In genomic region chr14:76081451-76081850, GRCm38 (mm10) we compare ENCODE assay signal across 17 mouse cellular contexts. TPM values are rescaled to one million over a fixed set of nuclear protein-coding genes. Genes with fewer than 3 reads are reported as not detected.
DNase-seq lines count a peak whose midpoint lies in the region; ATAC-seq and TF ChIP-seq lines count a peak whose summit lies in the region.
"Had no signal": no experiment of that assay in that cellular context is flagged by ENCODE, and none has a peak within 500 bp of the region (broad histone marks: within the 10 kb centered on the region; RNA-seq: fewer than 3 reads in every experiment).

No protein-coding gene starts in this region.

- no peak overlapping the region for H3K4me2 ChIP-seq in heart, embryonic 12.5 days
- H3K4me2 ChIP-seq in liver, embryonic 12.5 days: no peak overlapping the region
- H3K4me2 ChIP-seq: embryonic facial prominence, embryonic 13.5 days; liver, embryonic 13.5 days; midbrain, embryonic 12.5 days; neural tube, embryonic 15.5 days had no signal

- no peak overlapping the region for H3K4me3 ChIP-seq in heart, adult 2 months
- no peak overlapping the region for H3K4me3 ChIP-seq in heart, embryonic 12.5 days
- no peak overlapping the region for H3K4me3 ChIP-seq in liver, embryonic 12.5 days
- peak overlapping the region; percentile 26 to 37; a peak in 3 of 4 replicates for H3K4me3 ChIP-seq in ES-E14 (ENCODE audit: insufficient read depth in 1 of 2, low read depth in 1 of 2, low read length in 2 of 2, poor library complexity in 1 of 2, severe bottlenecking in 1 of 2)
- H3K4me3 ChIP-seq in embryonic facial prominence, embryonic 10.5 days: no peak overlapping the region
- H3K4me3 ChIP-seq: embryonic facial prominence, embryonic 13.5 days; liver, embryonic 13.5 days; midbrain, embryonic 12.5 days; neural tube, embryonic 15.5 days had no signal

- TF ChIP-seq CTCF in heart, adult 2 months (IDR thresholded peaks at IDR 0.05): peak; percentile 34

- TF ChIP-seq EP300 in heart, adult 2 months (IDR thresholded peaks at IDR 0.05; ENCODE audit: insufficient read depth, low read depth, low read length): no peak

- in situ Hi-C loops in ES-E14 (cut with MboI; ENCODE audit: low sequenced_read_pairs in 2 of 2, unreplicated experiment in 2 of 2): loop anchor here (25.0 kb wide), 1 partner anchor 194 kb away; no protein-coding TSS in a partner anchor

- peak in 1 of 2 experiments; percentile 23 for DNase-seq in heart, adult 2 months
- DNase-seq in liver (peak; percentile 7), ES-E14 (ENCODE audit: low read depth, low spot score) (peak; percentile 63), adipocyte (ENCODE audit: low spot score) (no peak)
- peak; percentile 12 for DNase-seq in embryonic facial prominence, embryonic 10.5 days (ENCODE audit: low spot score)
- DNase-seq in embryo, embryonic 9.5 days (ENCODE audit: extremely low spot score): no peak
- DNase-seq: cerebellum, adult 11-12 months; kidney, adult 2 months; layer of hippocampus, postnatal 36 days; liver, embryonic 13.5 days; right cerebral cortex, postnatal 25 days had no signal

- H3K9me3 ChIP-seq in heart, embryonic 12.5 days (replicated peaks): 0 out of 2 replicates have a peak, but pooled peaks cover 3% of the 10 kb centered on the region
- H3K9me3 ChIP-seq in liver, embryonic 12.5 days (replicated peaks): no peaks in the 10 kb centered on the region
- no peaks in the 10 kb centered on the region for H3K9me3 ChIP-seq in ES-E14 (ENCODE audit: control insufficient read depth, insufficient read depth, low read depth, low read length)
- no peaks in the 10 kb centered on the region for H3K9me3 ChIP-seq in embryonic facial prominence, embryonic 10.5 days
- H3K9me3 ChIP-seq: embryonic facial prominence, embryonic 13.5 days; liver, embryonic 13.5 days; midbrain, embryonic 12.5 days; neural tube, embryonic 15.5 days had no signal

- H3K27me3 ChIP-seq in heart, adult 2 months (ENCODE audit: control insufficient read depth, insufficient read depth, low read length): no peaks in the 10 kb centered on the region
- 0 out of 2 replicates have a peak, but pooled peaks cover 3% of the 10 kb centered on the region for H3K27me3 ChIP-seq in heart, embryonic 12.5 days (replicated peaks)
- 0 out of 2 replicates have a peak, but pooled peaks cover 6% of the 10 kb centered on the region for H3K27me3 ChIP-seq in liver, embryonic 12.5 days (replicated peaks)
- H3K27me3 ChIP-seq in embryonic facial prominence, embryonic 10.5 days (replicated peaks; ENCODE audit: low read depth, poor library complexity, severe bottlenecking): no peaks in the 10 kb centered on the region
- H3K27me3 ChIP-seq: embryonic facial prominence, embryonic 13.5 days; liver, embryonic 13.5 days; midbrain, embryonic 12.5 days; neural tube, embryonic 15.5 days had no signal

- H3K4me1 ChIP-seq in heart, adult 2 months (ENCODE audit: control insufficient read depth, insufficient read depth, low read length): no peaks in the 10 kb centered on the region
- 0 out of 2 replicates have a peak, but pooled peaks cover 5% of the 10 kb centered on the region for H3K4me1 ChIP-seq in heart, embryonic 12.5 days (replicated peaks)
- H3K4me1 ChIP-seq in liver, embryonic 12.5 days: 0 out of 2 replicates have a peak, but pooled peaks cover 5% of the 10 kb centered on the region
- peaks cover 19 to 22% of the 10 kb centered on the region in 2 experiments for H3K4me1 ChIP-seq in ES-E14 (ENCODE audit: control insufficient read depth in 2 of 2, insufficient read depth in 2 of 2, low read length in 2 of 2, poor library complexity in 1 of 2)
- H3K4me1 ChIP-seq in embryonic facial prominence, embryonic 10.5 days: 0 out of 2 replicates have a peak, but pooled peaks cover 4% of the 10 kb centered on the region
- H3K4me1 ChIP-seq: embryonic facial prominence, embryonic 13.5 days; liver, embryonic 13.5 days had no signal

- WGBS in heart, adult 2 months: 59% methylated on average over 11 of the region's 11 CpGs
- WGBS in heart, embryonic 12.5 days: 59% methylated on average over 11 of the region's 11 CpGs
- WGBS in liver, embryonic 12.5 days (ENCODE audit: insufficient replicate concordance): 61% methylated on average over 11 of the region's 11 CpGs
- WGBS in embryonic facial prominence, embryonic 10.5 days: 63% methylated on average over 11 of the region's 11 CpGs

- no peaks in the 10 kb centered on the region for H3K79me2 ChIP-seq in heart, adult 2 months (replicated peaks; ENCODE audit: control insufficient read depth, insufficient read depth, low read length)

- H3K9ac ChIP-seq in heart, adult 2 months (ENCODE audit: low read depth, low read length): no peak overlapping the region
- H3K9ac ChIP-seq in heart, embryonic 12.5 days: no peak overlapping the region
- no peak overlapping the region for H3K9ac ChIP-seq in liver, embryonic 12.5 days
- peak overlapping the region; percentile 67; the same call in 1 of the 2 replicates for H3K9ac ChIP-seq in ES-E14 (ENCODE audit: insufficient read depth, low read depth, low read length, poor library complexity, severe bottlenecking)
- H3K9ac ChIP-seq: embryonic facial prominence, embryonic 13.5 days; liver, embryonic 13.5 days; midbrain, embryonic 12.5 days; neural tube, embryonic 15.5 days had no signal

- intact Hi-C loops in heart, adult 2 months (cut with DNase I): no loop called here

- TF ChIP-seq POLR2A in heart, adult 2 months (IDR thresholded peaks at IDR 0.05; ENCODE audit: insufficient read depth, low read depth, low read length): no peak

- ATAC-seq in heart, embryonic 12.5 days (ENCODE audit: insufficient number of reproducible peaks, low FRiP score): no peak
- ATAC-seq in liver, embryonic 12.5 days: no peak
- ATAC-seq: forebrain, embryonic 16.5 days had no signal

- H3K36me3 ChIP-seq in heart, adult 2 months (ENCODE audit: control insufficient read depth, insufficient read depth, low read length): no peaks in the 10 kb centered on the region
- H3K36me3 ChIP-seq in heart, embryonic 12.5 days: no peaks in the 10 kb centered on the region
- H3K36me3 ChIP-seq in liver, embryonic 12.5 days: no peaks in the 10 kb centered on the region
- no peaks in the 10 kb centered on the region for H3K36me3 ChIP-seq in ES-E14 (ENCODE audit: control insufficient read depth, insufficient read depth, low read length, poor library complexity, severe bottlenecking)
- no peaks in the 10 kb centered on the region for H3K36me3 ChIP-seq in embryonic facial prominence, embryonic 10.5 days (replicated peaks)
- H3K36me3 ChIP-seq: embryonic facial prominence, embryonic 13.5 days; liver, embryonic 13.5 days; midbrain, embryonic 12.5 days had no signal

- H3K27ac ChIP-seq in heart, adult 2 months: no peak overlapping the region
- no peak overlapping the region for H3K27ac ChIP-seq in heart, embryonic 12.5 days (ENCODE audit: poor library complexity, severe bottlenecking)
- no peak overlapping the region for H3K27ac ChIP-seq in liver, embryonic 12.5 days
- peak overlapping the region; percentile 54; the same call in 1 of the 2 replicates for H3K27ac ChIP-seq in ES-E14 (ENCODE audit: insufficient read depth, low read depth, low read length, poor library complexity, severe bottlenecking)
- H3K27ac ChIP-seq in embryonic facial prominence, embryonic 10.5 days (replicated peaks): no peak overlapping the region
- H3K27ac ChIP-seq: embryonic facial prominence, embryonic 13.5 days; liver, embryonic 13.5 days; midbrain, embryonic 12.5 days; neural tube, embryonic 15.5 days had no signal

TF ChIP-seq in ES-E14, 5 proteins besides CTCF, POLR2A, EP300 and RAD21:
- TF ChIP-seq MAFK (IDR thresholded peaks at IDR 0.05; ENCODE audit: insufficient read depth, low read depth, low read length) (no peak), CHD2 (IDR thresholded peaks at IDR 0.05; ENCODE audit: low read depth, low read length) (no peak), HCFC1 (IDR thresholded peaks at IDR 0.05; ENCODE audit: borderline replicate concordance, insufficient read depth, low read length) (no peak), ZNF384 (IDR thresholded peaks at IDR 0.05; ENCODE audit: low read depth, low read length) (no peak), ZC3H11A (IDR thresholded peaks at IDR 0.05; ENCODE audit: borderline replicate concordance, low read depth, low read length) (no peak)

RNA-seq across cellular contexts. Expression of gene Gpalpp1, which starts 29.1 kb away (rescaled TPM):
- 10 to 100 TPM; 11.2 to 11.3 TPM for total RNA-seq in heart, adult 2 months (2021)
- 3.2 and 6.6 TPM in 2 replicates for polyA plus RNA-seq in heart, adult 2 months (2012; rRNA removed)
- polyA plus RNA-seq in heart, embryonic 12.5 days (2016; fragmentation: Nextera tagmentation; extraction: Ambion mirVana): 13.4 and 14.0 TPM in 2 replicates
- 9.8 and 10.3 TPM in 2 replicates for polyA plus RNA-seq in liver, embryonic 12.5 days (2016; fragmentation: Nextera tagmentation; extraction: Ambion mirVana)
- total RNA-seq in ES-E14 (2012; rRNA removed): 7.9 and 11.4 TPM in 2 replicates
- 15.6 and 16.1 TPM in 2 replicates for polyA plus RNA-seq in embryonic facial prominence, embryonic 10.5 days (2016; fragmentation: Nextera tagmentation; extraction: Ambion mirVana)

RNA-seq across cellular contexts. Expression of gene Nufip1, which starts 29.2 kb away (rescaled TPM):
- 1 to 10 TPM; 3.0 to 3.1 TPM for total RNA-seq in heart, adult 2 months (2021)
- 1.5 and 1.8 TPM in 2 replicates for polyA plus RNA-seq in heart, adult 2 months (2012; rRNA removed)
- 10.8 and 11.3 TPM in 2 replicates for polyA plus RNA-seq in heart, embryonic 12.5 days (2016; fragmentation: Nextera tagmentation; extraction: Ambion mirVana)
- 11.3 and 12.1 TPM in 2 replicates for polyA plus RNA-seq in liver, embryonic 12.5 days (2016; fragmentation: Nextera tagmentation; extraction: Ambion mirVana)
- 13.8 and 20.6 TPM in 2 replicates for total RNA-seq in ES-E14 (2012; rRNA removed)
- polyA plus RNA-seq in embryonic facial prominence, embryonic 10.5 days (2016; fragmentation: Nextera tagmentation; extraction: Ambion mirVana): 19.4 and 21.0 TPM in 2 replicates

Comparison
In these comparisons a context has a peak if more than half of its experiments do, and no peak if none do; other contexts are left out.
1. DNase-seq: peak in liver (single experiment), ES-E14 (single experiment) and embryonic facial prominence, embryonic 10.5 days (single experiment); none in embryo, embryonic 9.5 days (single experiment) and adipocyte (single experiment).
2. H3K4me3 ChIP-seq: peak in ES-E14 (2 of 2); none in heart, adult 2 months (single experiment), heart, embryonic 12.5 days (single experiment), liver, embryonic 12.5 days (single experiment) and embryonic facial prominence, embryonic 10.5 days (single experiment).